Mouse (Mus musculus) layer of hippocampus, adult 9-11 months (tissue): ENCODE measurements around the gene Fgd3.

Experiments
- DNase-seq: peaks from one replicate; pipeline ENCODE4 v3.0.0; 2022

Gene Fgd3

DNA sequence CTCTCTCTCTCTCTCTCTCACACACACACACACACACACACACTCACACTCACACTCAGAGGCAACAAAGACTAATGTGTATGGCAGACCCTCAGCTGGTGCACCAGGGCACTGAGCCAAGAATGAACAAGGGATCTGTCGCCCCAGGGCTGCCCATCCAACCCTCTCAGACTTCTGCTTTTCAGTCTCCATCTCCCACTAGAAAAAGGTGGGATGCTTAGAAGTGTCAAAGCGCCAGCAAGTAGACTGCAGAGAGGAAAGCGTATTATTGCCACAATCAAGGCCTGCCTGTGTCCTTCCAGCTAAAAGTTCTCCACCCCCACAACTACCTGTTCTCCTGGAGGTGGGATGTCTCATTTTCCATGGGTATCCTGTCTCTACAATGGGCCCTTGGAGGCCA is 105.7 kb downstream of the Fgd3 start:
- DNase-seq, result no peak

DNA sequence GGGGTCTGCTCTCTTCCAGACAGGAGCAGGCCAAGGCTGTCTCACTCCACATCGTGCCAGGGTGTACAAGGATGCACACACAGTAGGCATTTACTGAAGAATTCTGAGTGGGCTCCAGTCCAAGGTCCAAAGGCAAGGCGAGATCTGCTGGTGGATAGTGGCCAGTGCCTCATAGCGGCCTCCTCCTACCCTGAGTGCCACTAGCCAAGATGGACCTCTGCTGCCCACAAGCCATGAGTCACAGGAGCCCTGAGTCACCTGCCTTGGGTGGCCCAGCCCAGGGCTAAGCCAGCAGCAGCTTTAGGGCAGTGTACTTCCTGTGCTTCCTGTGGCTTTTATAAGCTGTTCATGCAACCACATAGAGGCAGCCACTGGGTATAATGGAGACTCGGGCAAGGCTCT is 106.6 kb downstream of the Fgd3 start:
- no peak for DNase-seq

DNA sequence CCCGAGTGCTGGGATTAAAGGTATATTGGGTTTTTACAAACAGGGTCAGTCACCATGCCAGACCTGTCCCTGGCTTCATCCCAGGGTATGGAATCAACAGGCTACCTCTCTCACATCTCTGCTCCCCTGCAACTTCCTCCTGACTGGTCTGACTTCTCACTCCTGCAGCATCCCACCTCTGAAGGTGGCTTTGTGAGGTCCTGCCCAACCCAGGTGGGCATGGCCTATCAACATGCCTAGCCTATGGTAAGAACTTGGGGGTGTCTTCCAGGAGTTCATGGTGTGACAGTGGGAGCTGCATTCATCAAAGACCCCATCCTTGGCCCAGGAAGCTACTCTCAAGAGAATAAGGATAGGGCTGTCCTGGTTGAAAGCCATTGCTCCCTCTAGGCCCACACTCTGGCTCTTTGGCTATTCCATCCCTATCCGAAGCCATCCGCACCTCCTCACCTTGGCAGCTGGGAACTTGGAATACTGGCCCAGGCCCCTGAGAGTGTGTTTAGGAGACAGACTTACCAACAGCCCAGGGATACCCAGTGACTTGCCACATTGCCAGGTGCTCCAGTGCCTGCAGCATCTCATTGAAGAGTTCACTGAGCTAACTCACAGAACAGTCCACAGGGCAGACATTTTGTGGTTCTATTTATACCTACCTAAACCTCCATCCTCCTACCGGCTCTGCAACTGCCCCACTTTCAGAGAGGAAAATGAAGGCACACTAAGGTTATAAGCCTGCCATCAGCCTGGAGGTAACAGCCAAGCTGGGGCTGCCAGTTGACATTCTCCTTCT is 107.2 kb downstream of the Fgd3 start:
- DNase-seq, result no peak
